Mouse (Mus musculus): ENCODE results near the gene Taf5l.

DNA sequence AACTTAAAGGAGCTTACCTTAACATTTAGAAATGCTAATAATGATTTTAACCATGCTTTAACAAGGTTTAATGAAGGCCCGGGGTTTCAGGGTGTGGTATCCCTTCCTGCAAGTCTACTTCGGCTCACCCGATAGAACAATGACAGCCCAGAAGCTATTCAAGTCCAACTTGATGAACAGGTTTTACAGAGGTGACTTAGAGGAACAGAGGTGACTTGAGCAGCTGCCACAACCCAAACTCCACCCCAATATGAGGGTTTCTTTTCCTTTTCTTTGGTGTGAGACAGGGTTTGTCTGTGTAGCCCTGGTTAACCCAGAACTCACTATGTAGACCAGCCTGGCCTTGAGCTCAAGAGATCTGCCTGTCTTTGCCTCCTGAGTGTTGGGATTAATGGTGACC is 27.2 kb downstream of the Taf5l start:
- TF ChIP-seq EP300 (IDR thresholded peaks at IDR 0.05; ENCODE audit: low read depth in 1 of 2, low read length in 2 of 2) (no peak), ELF1 (IDR thresholded peaks at IDR 0.05; ENCODE audit: low read depth, low read length) (no peak), JUND (IDR thresholded peaks at IDR 0.05; ENCODE audit: low read depth, low read length) (no peak), MAX (IDR thresholded peaks at IDR 0.05; ENCODE audit: low read length) (no peak), CTCF (IDR thresholded peaks at IDR 0.05 in 2 of 3, conservative IDR thresholded peaks at IDR 0.05 in 1 of 3; ENCODE audit: control insufficient read depth in 1 of 3, insufficient read depth in 1 of 3, low read depth in 2 of 3, low read length in 3 of 3, poor library complexity in 1 of 3, severe bottlenecking in 1 of 3) (no peak), GATA1 (IDR thresholded peaks at IDR 0.05; ENCODE audit: low read depth, low read length) (no peak)
